ENCODE assay signal across 8 mouse cellular contexts in the genomic region with DNA sequence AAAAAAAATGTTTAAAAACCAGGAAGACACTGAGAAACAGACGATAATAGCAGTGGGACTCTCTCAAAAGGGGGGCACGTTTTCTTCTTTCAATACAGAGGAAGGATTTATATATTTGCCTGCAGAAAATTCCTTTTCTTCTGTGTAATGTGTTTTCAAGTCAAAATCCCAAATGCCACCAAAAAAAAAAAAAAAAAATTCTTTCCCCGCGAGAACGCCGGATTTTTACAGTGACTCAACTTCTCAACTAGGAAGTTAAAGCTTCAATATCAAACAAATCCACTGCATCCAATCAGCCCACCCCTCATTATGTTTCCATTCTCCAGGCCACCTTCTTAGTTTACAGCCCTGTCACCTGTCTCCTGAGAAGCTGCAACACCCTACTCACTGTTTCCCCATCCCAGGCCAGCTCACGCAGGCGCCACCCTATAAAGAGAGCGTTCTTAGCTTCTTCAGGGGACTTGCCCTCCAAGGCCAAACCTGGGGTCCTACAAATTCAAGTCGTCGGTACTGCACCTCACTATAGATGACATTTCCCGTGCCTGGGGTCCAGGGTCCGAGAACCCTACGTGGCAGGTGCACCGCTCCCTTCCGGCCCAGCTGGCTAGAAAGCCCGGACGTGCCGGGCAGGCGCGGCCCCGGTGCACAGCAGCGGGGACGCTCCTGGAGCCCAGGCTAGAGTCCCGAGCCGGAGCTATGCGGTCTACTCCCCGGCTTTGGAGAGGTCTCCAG. TPM values are rescaled to one million over a fixed set of nuclear protein-coding genes. Genes with fewer than 3 reads are reported as not detected.
DNase-seq lines count a peak whose midpoint lies in the region; ATAC-seq lines count a peak whose summit lies in the region.

No protein-coding gene starts in this region.

- H3K4me3 ChIP-seq in kidney, embryonic 15.5 days (replicated peaks) = peak overlapping the region; percentile 75
- H3K4me3 ChIP-seq in hindbrain, embryonic 13.5 days = peak overlapping the region; percentile 90
- peak overlapping the region; percentile 81 for H3K4me3 ChIP-seq in midbrain, embryonic 13.5 days (replicated peaks)

- 0 out of 2 replicates have a peak, but pooled peaks cover 3% of the 10 kb centered on the region for H3K36me3 ChIP-seq in kidney, embryonic 15.5 days
- no peaks in the 10 kb centered on the region for H3K36me3 ChIP-seq in hindbrain, embryonic 13.5 days
- no peaks in the 10 kb centered on the region for H3K36me3 ChIP-seq in midbrain, embryonic 13.5 days

- ATAC-seq in kidney, embryonic 15.5 days (replicated peaks; ENCODE audit: low FRiP score) = peak; percentile 10; the same call in 1 of the 2 replicates
- peak; percentile 5; the same call in 1 of the 2 replicates for ATAC-seq in hindbrain, embryonic 13.5 days (ENCODE audit: low FRiP score)
- no peak; the same call in 1 of the 2 replicates for ATAC-seq in midbrain, embryonic 13.5 days

- no peaks in the 10 kb centered on the region for H3K9me3 ChIP-seq in kidney, embryonic 15.5 days (replicated peaks)
- no peaks in the 10 kb centered on the region for H3K9me3 ChIP-seq in hindbrain, embryonic 13.5 days
- H3K9me3 ChIP-seq in midbrain, embryonic 13.5 days = no peaks in the 10 kb centered on the region

- H3K4me2 ChIP-seq in kidney, embryonic 15.5 days = peak overlapping the region; percentile 90
- H3K4me2 ChIP-seq in hindbrain, embryonic 13.5 days = peak overlapping the region; percentile 70
- H3K4me2 ChIP-seq in midbrain, embryonic 13.5 days (replicated peaks) = peak overlapping the region; percentile 82

- 6% methylated on average over 28 of the region's 28 CpGs for WGBS in kidney, embryonic 15.5 days
- 11% methylated on average over 28 of the region's 28 CpGs for WGBS in hindbrain, embryonic 13.5 days
- 10% methylated on average over 28 of the region's 28 CpGs for WGBS in midbrain, embryonic 13.5 days

- H3K27me3 ChIP-seq in kidney, embryonic 15.5 days = no peaks in the 10 kb centered on the region
- no peaks in the 10 kb centered on the region for H3K27me3 ChIP-seq in hindbrain, embryonic 13.5 days
- no peaks in the 10 kb centered on the region for H3K27me3 ChIP-seq in midbrain, embryonic 13.5 days

- no peak for DNase-seq in kidney, adult 18-20 months
- DNase-seq in adipocyte (ENCODE audit: low spot score) = peak; percentile 29
- no peak for DNase-seq in Muller cell, postnatal 12 days (ENCODE audit: inconsistent ontology term)
- no peak for DNase-seq in spleen, adult 18-20 months
- DNase-seq in left cerebral cortex, adult 8-10 months (ENCODE audit: low spot score in 2 of 2) = no peak

- peaks cover 12% of the 10 kb centered on the region for H3K4me1 ChIP-seq in kidney, embryonic 15.5 days
- H3K4me1 ChIP-seq in hindbrain, embryonic 13.5 days (replicated peaks) = peaks cover 15% of the 10 kb centered on the region
- peaks cover 12% of the 10 kb centered on the region for H3K4me1 ChIP-seq in midbrain, embryonic 13.5 days (replicated peaks)

- H3K9ac ChIP-seq in kidney, embryonic 15.5 days = peak overlapping the region; percentile 62
- peak overlapping the region; percentile 91 for H3K9ac ChIP-seq in hindbrain, embryonic 13.5 days
- H3K9ac ChIP-seq in midbrain, embryonic 13.5 days (replicated peaks) = peak overlapping the region; percentile 88

- peak overlapping the region; percentile 95 for H3K27ac ChIP-seq in kidney, embryonic 15.5 days
- H3K27ac ChIP-seq in hindbrain, embryonic 13.5 days = peak overlapping the region; percentile 94
- H3K27ac ChIP-seq in midbrain, embryonic 13.5 days = peak overlapping the region; percentile 86

RNA-seq across cellular contexts. Expression of gene Ap3m1, which starts 0.8 kb away (rescaled TPM):
- polyA plus RNA-seq in kidney, embryonic 15.5 days (2015; fragmentation: Nextera tagmentation; extraction: Ambion mirVana) = 74.6 and 77.8 TPM in 2 replicates
- 92.4 and 94.5 TPM in 2 replicates for polyA plus RNA-seq in hindbrain, embryonic 13.5 days (2015; fragmentation: Nextera tagmentation; extraction: Ambion mirVana)
- polyA plus RNA-seq in midbrain, embryonic 13.5 days (2015; fragmentation: Nextera tagmentation; extraction: Ambion mirVana) = 103 TPM in 2 replicates
- total RNA-seq in left cerebral cortex, adult 8-10 months (2022) = 10 to 100 TPM; 56.2 to 70.4 (median 64.6) TPM

RNA-seq across cellular contexts. Expression of gene Adk, which starts 0.8 kb away (rescaled TPM):
- 156 and 168 TPM in 2 replicates for polyA plus RNA-seq in kidney, embryonic 15.5 days (2015; fragmentation: Nextera tagmentation; extraction: Ambion mirVana)
- 42.2 and 42.3 TPM in 2 replicates for polyA plus RNA-seq in hindbrain, embryonic 13.5 days (2015; fragmentation: Nextera tagmentation; extraction: Ambion mirVana)
- 50.0 and 53.5 TPM in 2 replicates for polyA plus RNA-seq in midbrain, embryonic 13.5 days (2015; fragmentation: Nextera tagmentation; extraction: Ambion mirVana)
- total RNA-seq in left cerebral cortex, adult 8-10 months (2022) = 10 to 100 TPM; 76.2 to 82.1 (median 79.9) TPM
